Mouse (Mus musculus) stomach, embryonic 15.5 days (tissue): ENCODE results near the gene Epyc. TPM values are rescaled to one million over a fixed set of nuclear protein-coding genes. Genes with fewer than 3 reads are reported as not detected.

Experiments
- ATAC-seq: fragments of 200-750 bp; cut with Nextera tagmentation; 2 replicates; pipeline ENCODE4 v1.8.0; 2017; ENCODE audit warnings: low read depth, moderate number of reproducible peaks, moderate TSS enrichment; ENCODE audit not compliant: insufficient read depth, low FRiP score
- H3K27ac ChIP-seq: fragments of 300-500 bp; sonication (generic); 2 replicates; pipeline ENCODE4 v1.5.1; 2015; ENCODE audit warnings: mild to moderate bottlenecking, inconsistent platforms
- H3K27me3 ChIP-seq: fragments of 300-500 bp; sonication (generic); replicated peaks from 2 replicates; pipeline ENCODE4 v1.6.1; 2015; ENCODE audit warnings: inconsistent platforms
- H3K36me3 ChIP-seq: fragments of 300-500 bp; sonication (generic); 2 replicates; pipeline ENCODE4 v1.6.1; 2015; ENCODE audit warnings: inconsistent platforms
- H3K4me1 ChIP-seq: fragments of 300-500 bp; sonication (generic); 2 replicates; pipeline ENCODE4 v1.6.1; 2015; ENCODE audit warnings: inconsistent platforms
- H3K4me2 ChIP-seq: fragments of 300-500 bp; sonication (generic); 2 replicates; pipeline ENCODE4 v1.6.1; 2015; ENCODE audit warnings: mild to moderate bottlenecking, inconsistent platforms
- H3K4me3 ChIP-seq: fragments of 300-500 bp; sonication (generic); replicated peaks from 2 replicates; pipeline ENCODE4 v1.5.1; 2015; ENCODE audit warnings: inconsistent platforms
- H3K9ac ChIP-seq: fragments of 300-500 bp; sonication (generic); 2 replicates; pipeline ENCODE4 v1.6.1; 2015; ENCODE audit warnings: inconsistent platforms
- H3K9me3 ChIP-seq: fragments of 300-500 bp; sonication (generic); 2 replicates; pipeline ENCODE4 v1.6.1; 2016; ENCODE audit warnings: inconsistent platforms
- WGBS: fragments of 180-500 bp; shearing (Covaris S2); methylation state at CpG from one replicate; pipeline ENCODE4 v1.1.7; 2015; 5-methylcytosine and 5-hydroxymethylcytosine counted together
- polyA plus RNA-seq: library from polyadenylated mRNA; unstranded; fragments of >200 nt; fragmentation: Nextera tagmentation; extraction: Ambion mirVana; gene quantifications from 2 replicates; pipeline ENCODE4 v1.2.1, GENCODE M21; 2015

The Epyc gene
- 1.1 and 1.2 TPM in 2 replicates for polyA plus RNA-seq

DNA sequence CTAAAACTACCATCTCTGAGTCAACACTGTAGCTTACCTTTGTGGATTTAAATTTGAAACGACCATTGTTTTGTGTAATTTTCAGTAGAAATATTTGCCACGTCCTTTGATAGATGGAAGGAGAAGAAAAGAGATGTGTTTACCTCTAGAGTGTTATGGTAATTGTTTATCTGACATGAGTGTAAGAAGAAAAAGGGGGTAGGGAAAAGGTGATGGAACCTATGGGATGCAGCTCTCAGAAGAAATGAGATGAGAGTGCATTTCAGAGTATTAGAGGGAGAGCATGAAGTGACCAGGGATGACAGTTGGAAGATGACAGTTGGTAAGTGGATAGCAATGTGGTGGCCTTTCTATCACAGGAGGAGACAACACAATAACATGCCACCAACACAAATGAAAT is at the start of gene Epyc:
Epyc (plus strand) TSS at position 301 of the 400 bp plus-strand sequence.
- H3K4me2 ChIP-seq, result no peak within 1 kb of the TSS
- no peaks in the 10 kb centered on the region for H3K36me3 ChIP-seq
- 79% methylated on average over 2 of the region's 2 CpGs for WGBS
- no peak within 1 kb of the TSS for H3K9ac ChIP-seq
- H3K27me3 ChIP-seq, result no peaks in the 10 kb centered on the region
- no peak within 1 kb of the TSS for H3K27ac ChIP-seq
- no peaks in the 10 kb centered on the region for H3K4me1 ChIP-seq
- no peak for ATAC-seq
- H3K9me3 ChIP-seq, result no peaks in the 10 kb centered on the region
- H3K4me3 ChIP-seq, result no peak within 1 kb of the TSS

DNA sequence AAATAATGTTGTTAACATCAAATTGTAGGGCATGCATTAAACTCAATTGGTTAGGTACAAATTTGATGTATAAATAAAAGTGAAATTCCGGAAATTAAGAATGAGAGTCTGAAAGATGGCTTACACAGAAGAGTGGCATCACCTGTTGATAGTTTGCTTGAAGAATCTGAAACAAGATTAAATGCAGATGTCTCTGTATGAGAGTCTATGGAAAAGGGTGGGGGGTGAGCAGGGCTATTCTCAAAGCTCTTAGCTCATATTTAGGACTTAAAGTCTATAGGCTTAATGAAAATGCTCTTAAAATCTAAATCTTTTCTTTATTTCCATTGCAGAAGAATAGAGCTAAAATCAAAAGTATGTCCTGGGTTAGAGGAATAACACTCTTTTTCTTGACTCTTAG is 48.2 kb upstream of the Epyc start:
- no peak overlapping the region for H3K4me3 ChIP-seq
- no peaks in the 10 kb centered on the region for H3K36me3 ChIP-seq
- no peaks in the 10 kb centered on the region for H3K4me1 ChIP-seq
- H3K9ac ChIP-seq, result no peak overlapping the region
- no peak overlapping the region for H3K4me2 ChIP-seq
- 71% methylated on average over 1 of the region's 1 CpGs for WGBS
- no peak for ATAC-seq
- H3K27ac ChIP-seq, result no peak overlapping the region
- no peaks in the 10 kb centered on the region for H3K27me3 ChIP-seq
- no peaks in the 10 kb centered on the region for H3K9me3 ChIP-seq

DNA sequence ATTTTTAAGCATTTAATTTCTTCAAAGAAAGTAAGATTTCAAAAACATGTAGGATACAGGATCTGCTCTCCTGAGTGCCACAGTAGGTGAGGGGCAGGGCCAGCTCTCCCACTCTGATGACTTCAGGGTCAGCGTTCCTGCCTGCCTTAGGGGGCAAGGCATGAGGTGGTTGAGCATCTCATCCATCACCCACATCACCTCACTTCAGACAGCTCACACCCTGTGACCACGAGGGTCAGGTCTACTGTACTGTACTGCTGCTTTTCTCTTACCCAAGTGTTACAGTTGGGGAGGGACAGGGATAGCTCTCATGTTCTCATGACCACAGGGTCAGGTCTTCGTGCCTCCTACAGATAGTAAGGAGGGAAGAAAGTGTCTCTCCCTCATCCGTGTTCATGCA is 42.1 kb upstream of the Epyc start:
- Histone ChIP-seq H3K9ac (no peak overlapping the region), H3K9me3 (no peaks in the 10 kb centered on the region), H3K27me3 (no peaks in the 10 kb centered on the region), H3K4me2 (no peak overlapping the region), H3K36me3 (no peaks in the 10 kb centered on the region), H3K4me3 (no peak overlapping the region), H3K4me1 (no peaks in the 10 kb centered on the region), H3K27ac (no peak overlapping the region)
- ATAC-seq, result no peak
- 54% methylated on average over 4 of the region's 4 CpGs for WGBS

DNA sequence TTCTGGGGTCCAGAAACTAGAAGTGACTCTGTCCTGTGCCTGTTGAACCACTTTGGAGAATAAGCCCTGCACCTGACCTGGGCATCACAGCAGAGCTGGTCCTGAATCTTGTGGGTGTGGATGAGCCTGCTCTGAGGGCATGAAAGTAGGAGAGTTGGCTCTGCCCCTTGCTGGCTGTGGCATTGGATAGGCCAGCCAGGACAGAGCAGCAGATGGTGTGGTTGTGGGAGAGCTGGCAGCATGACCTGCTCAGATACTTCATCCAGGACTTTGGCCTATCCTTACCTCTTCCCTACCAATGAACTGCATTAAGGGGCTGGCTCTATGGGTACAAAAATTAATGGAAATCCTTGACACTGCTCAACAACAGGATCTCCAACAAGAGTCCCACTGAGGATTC is 40.6 kb upstream of the Epyc start:
- no peak overlapping the region for H3K4me3 ChIP-seq

DNA sequence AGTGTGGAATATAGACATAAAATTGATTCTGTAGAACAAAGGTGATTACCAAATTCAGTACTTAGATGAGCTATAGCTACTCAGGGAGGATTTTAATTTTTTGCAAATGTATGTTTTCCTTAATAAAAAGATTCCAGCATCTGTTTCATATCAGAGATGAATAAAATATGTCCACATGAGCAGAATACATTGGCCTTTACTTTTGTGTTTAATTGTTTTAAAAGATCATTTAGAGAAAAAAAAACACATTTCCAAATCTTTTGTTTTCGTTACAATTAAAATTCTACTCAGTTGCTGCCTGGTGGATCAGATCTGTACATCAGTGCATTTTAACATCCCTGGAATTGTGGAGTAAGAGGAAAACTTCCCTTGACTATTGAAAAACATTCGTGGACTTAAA is 37.3 kb upstream of the Epyc start, which contains the start of gene Kera:
Kera (plus strand) TSS at position 301 of the 400 bp plus-strand sequence.
- Histone ChIP-seq H3K27ac (no peak within 1 kb of the TSS), H3K4me2 (no peak within 1 kb of the TSS), H3K27me3 (no peaks in the 10 kb centered on the region), H3K4me3 (no peak within 1 kb of the TSS), H3K4me1 (no peaks in the 10 kb centered on the region), H3K9me3 (no peaks in the 10 kb centered on the region), H3K36me3 (no peaks in the 10 kb centered on the region), H3K9ac (no peak within 1 kb of the TSS)
- 70% methylated on average over 2 of the region's 2 CpGs for WGBS
- ATAC-seq, result no peak

More for the DNA sequence above, 40.6 kb upstream of the Epyc start:
- Histone ChIP-seq H3K4me2 (no peak overlapping the region), H3K36me3 (no peaks in the 10 kb centered on the region), H3K9me3 (no peaks in the 10 kb centered on the region), H3K9ac (no peak overlapping the region), H3K4me1 (no peaks in the 10 kb centered on the region), H3K27ac (no peak overlapping the region), H3K27me3 (no peaks in the 10 kb centered on the region)
- no peak for ATAC-seq

DNA sequence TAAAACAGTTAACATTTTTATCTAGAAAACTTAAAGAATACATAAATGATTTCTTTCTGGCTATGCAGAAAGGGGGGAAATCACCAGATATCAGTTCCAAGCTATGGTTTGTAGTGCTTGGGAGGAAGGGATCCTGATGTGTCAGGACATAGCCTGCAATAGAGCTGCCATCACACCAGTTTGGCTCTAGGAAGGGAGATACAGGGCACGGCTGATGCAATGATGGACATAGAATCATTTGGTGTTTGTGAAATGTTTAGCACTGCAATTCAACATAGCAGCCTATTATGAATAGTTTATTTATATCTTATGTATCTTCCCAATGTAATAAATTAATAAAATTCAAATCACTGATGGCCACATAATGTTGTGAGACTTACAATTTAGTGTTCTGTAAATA is 21.5 kb upstream of the Epyc start:
- no peak overlapping the region for H3K9ac ChIP-seq
- no peaks in the 10 kb centered on the region for H3K9me3 ChIP-seq
- no peak overlapping the region for H3K27ac ChIP-seq
- H3K4me3 ChIP-seq, result no peak overlapping the region
- H3K4me1 ChIP-seq, result no peaks in the 10 kb centered on the region
- WGBS, result 89% methylated on average over 1 of the region's 1 CpGs
- ATAC-seq, result no peak
- no peaks in the 10 kb centered on the region for H3K27me3 ChIP-seq
- no peak overlapping the region for H3K4me2 ChIP-seq
- H3K36me3 ChIP-seq, result no peaks in the 10 kb centered on the region

DNA sequence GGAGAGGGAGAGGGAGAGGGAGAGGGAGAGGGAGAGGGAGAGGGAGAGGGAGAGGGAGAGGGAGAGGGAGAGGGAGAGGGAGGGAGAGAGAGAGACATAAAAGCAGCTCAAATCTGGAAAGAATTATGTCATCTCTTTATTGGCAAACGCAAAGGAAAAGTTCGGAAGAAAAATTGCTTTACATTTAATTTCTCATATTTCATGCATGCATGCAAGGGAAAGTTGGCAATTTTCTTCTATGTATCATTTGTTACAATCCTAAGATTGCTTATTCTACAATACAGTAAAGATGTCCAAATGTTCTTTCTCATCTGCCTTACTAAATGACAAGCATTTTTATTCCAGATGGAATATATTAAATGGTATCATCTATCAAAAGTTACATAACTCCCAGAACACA is 19.5 kb upstream of the Epyc start:
- H3K36me3 ChIP-seq, result no peaks in the 10 kb centered on the region
- no peak overlapping the region for H3K4me2 ChIP-seq
- H3K27ac ChIP-seq, result no peak overlapping the region
- WGBS, result 40% methylated on average over 2 of the region's 2 CpGs
- H3K27me3 ChIP-seq, result no peaks in the 10 kb centered on the region
- no peak overlapping the region for H3K4me3 ChIP-seq
- no peaks in the 10 kb centered on the region for H3K9me3 ChIP-seq
- H3K4me1 ChIP-seq, result no peaks in the 10 kb centered on the region
- H3K9ac ChIP-seq, result no peak overlapping the region
- peak; percentile 50; the same call in 1 of the 2 replicates for ATAC-seq

DNA sequence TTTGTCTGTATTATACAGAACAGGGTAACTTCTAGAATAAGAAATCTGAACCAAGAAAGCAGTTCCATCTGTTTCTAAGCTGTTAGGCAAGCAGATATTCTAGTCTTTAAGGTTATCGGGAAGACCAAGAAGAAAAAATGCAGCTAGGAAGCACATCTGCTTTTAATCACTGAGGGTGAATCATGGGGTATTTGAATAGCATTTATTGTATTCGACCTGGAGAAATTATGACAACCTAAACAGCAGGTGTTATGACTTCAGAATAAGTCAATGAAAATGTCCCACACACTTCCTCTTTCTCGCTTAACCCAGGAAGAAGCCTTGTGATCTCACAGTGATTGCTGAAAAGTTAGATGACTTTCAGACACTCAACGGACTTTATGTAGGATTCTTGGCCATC is 18.8 kb upstream of the Epyc start:
- Histone ChIP-seq H3K36me3 (no peaks in the 10 kb centered on the region), H3K9ac (no peak overlapping the region), H3K27me3 (no peaks in the 10 kb centered on the region), H3K4me3 (no peak overlapping the region), H3K4me1 (no peaks in the 10 kb centered on the region), H3K4me2 (no peak overlapping the region), H3K9me3 (no peaks in the 10 kb centered on the region), H3K27ac (peak overlapping the region; percentile 67)
- no peak for ATAC-seq
- whole genome bisulfite sequencing, result 51% methylated on average over 4 of the region's 4 CpGs

DNA sequence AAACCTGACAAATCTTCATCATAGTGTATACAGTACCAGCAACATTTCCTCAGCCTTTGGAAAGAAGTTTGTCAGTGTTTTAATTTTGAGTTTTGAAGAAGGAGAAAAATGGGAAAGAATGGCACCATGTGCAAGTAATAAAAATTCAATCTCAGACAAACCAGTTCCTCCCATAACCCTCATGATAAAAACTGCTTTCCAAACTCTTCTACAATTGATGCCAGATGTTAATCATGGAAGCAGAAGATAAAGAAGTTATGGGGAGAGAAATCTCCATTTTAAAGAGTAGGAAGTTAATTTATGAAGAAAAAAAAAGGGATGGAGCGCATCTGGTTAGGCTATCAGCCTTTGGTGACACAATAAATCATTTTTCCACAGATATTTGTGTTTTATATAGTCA is 17.3 kb upstream of the Epyc start:
- Histone ChIP-seq H3K9ac (no peak overlapping the region), H3K27ac (no peak overlapping the region), H3K36me3 (no peaks in the 10 kb centered on the region), H3K27me3 (no peaks in the 10 kb centered on the region), H3K4me1 (no peaks in the 10 kb centered on the region), H3K4me3 (no peak overlapping the region), H3K9me3 (no peaks in the 10 kb centered on the region), H3K4me2 (no peak overlapping the region)
- no peak for ATAC-seq
- WGBS, result 82% methylated on average over 1 of the region's 1 CpGs

DNA sequence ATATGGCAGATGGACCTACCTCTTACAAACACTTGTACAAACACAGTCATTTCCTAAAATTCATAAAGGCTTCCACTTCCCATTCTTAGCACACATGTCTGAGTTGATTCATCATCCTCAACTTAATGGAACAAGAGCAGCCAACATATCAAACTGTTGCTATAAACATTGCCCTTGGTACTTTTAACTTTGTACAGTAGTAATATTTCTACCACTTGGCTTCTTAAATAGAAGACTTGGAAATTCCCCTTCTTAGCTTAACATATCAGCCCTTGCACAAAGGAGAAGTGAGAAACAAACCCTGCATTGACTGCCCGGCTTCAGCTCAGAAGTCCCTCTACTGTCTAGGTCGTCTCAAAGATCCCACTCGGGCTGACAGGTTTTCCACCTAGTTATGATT is 12.8 kb upstream of the Epyc start:
- H3K4me3 ChIP-seq, result no peak overlapping the region
- 67% methylated on average over 3 of the region's 3 CpGs for WGBS
- no peaks in the 10 kb centered on the region for H3K4me1 ChIP-seq
- H3K27ac ChIP-seq, result no peak overlapping the region
- H3K27me3 ChIP-seq, result no peaks in the 10 kb centered on the region
- ATAC-seq, result no peak
- no peak overlapping the region for H3K9ac ChIP-seq
- H3K4me2 ChIP-seq, result no peak overlapping the region
- no peaks in the 10 kb centered on the region for H3K36me3 ChIP-seq
- H3K9me3 ChIP-seq, result no peaks in the 10 kb centered on the region

DNA sequence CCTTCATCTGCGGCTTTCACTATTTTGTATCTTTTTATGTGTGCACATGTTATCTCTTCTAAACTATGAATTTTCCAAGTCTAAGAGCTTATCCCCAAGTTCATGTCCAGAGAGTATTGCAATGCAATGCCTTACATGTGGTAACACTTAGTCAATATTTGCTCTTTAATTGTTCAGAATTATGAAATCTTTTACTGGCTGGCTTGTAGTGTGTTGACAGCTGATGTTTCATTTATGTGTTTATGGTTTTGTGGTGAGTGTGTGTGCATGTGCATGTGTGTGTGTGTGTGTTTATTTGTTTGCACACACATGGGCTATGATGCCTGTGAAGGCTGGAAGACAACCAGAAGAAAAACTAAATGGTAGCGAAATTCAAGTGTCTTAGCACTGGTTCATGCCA is 1.9 kb upstream of the Epyc start:
- 85% methylated on average over 2 of the region's 2 CpGs for WGBS
- Histone ChIP-seq H3K27me3 (no peaks in the 10 kb centered on the region), H3K27ac (no peak overlapping the region), H3K4me2 (no peak overlapping the region), H3K4me3 (no peak overlapping the region), H3K4me1 (no peaks in the 10 kb centered on the region), H3K36me3 (no peaks in the 10 kb centered on the region), H3K9me3 (no peaks in the 10 kb centered on the region), H3K9ac (no peak overlapping the region)
- no peak for ATAC-seq

DNA sequence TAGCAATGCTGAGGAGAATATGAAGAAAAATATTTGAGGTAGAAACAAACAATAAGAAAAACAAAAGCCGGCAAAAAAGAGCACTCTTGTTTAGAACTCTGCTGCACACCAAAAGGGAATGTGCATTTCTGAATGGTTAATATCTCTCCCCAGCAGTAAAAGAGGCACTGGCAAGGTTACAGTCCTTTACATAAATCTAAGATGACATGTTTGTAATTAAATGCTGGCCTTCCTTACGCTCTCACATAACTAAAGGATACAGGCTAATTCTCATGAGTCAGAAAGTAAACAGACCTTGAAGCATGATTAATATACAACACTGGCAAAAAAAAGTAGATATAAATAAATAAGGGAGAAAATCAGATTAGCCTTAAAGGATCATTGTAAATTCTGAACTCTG is 6.5 kb downstream of the Epyc start:
- Histone ChIP-seq H3K4me2 (no peak overlapping the region), H3K9ac (no peak overlapping the region), H3K4me1 (no peaks in the 10 kb centered on the region), H3K27me3 (no peaks in the 10 kb centered on the region), H3K27ac (no peak overlapping the region), H3K9me3 (no peaks in the 10 kb centered on the region), H3K36me3 (no peaks in the 10 kb centered on the region), H3K4me3 (no peak overlapping the region)
- 27% methylated on average over 2 of the region's 2 CpGs for WGBS
- ATAC-seq, result no peak; the same call in 1 of the 2 replicates

DNA sequence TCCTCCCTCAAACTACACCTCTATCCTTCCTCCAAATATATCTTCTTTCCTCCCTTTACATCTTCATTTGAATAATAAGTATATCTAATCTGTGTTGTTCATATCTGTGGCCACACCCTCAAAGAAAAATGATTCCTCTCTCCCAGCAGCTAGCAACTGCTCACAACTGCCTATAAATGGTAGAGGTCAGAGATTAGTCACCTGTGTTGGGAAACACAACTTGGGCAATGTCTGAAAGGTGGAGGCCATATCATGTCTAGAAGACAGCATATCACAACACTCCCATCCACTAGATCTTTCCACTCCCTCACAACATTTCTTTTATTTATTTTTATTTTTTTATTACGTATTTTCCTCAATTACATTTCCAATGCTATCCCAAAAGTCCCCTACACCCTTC is 15.6 kb downstream of the Epyc start:
- no peak for ATAC-seq
- WGBS, result 92% methylated on average over 1 of the region's 1 CpGs
- H3K27me3 ChIP-seq, result no peaks in the 10 kb centered on the region

More for the DNA sequence above, 15.6 kb downstream of the Epyc start:
- no peak overlapping the region for H3K9ac ChIP-seq
- H3K4me1 ChIP-seq, result no peaks in the 10 kb centered on the region
- H3K9me3 ChIP-seq, result no peaks in the 10 kb centered on the region
- no peak overlapping the region for H3K4me2 ChIP-seq
- H3K4me3 ChIP-seq, result no peak overlapping the region
- H3K36me3 ChIP-seq, result no peaks in the 10 kb centered on the region
- H3K27ac ChIP-seq, result no peak overlapping the region
